Mouse (Mus musculus): ENCODE measurements around the gene Cmas.

Cmas gene

DNA sequence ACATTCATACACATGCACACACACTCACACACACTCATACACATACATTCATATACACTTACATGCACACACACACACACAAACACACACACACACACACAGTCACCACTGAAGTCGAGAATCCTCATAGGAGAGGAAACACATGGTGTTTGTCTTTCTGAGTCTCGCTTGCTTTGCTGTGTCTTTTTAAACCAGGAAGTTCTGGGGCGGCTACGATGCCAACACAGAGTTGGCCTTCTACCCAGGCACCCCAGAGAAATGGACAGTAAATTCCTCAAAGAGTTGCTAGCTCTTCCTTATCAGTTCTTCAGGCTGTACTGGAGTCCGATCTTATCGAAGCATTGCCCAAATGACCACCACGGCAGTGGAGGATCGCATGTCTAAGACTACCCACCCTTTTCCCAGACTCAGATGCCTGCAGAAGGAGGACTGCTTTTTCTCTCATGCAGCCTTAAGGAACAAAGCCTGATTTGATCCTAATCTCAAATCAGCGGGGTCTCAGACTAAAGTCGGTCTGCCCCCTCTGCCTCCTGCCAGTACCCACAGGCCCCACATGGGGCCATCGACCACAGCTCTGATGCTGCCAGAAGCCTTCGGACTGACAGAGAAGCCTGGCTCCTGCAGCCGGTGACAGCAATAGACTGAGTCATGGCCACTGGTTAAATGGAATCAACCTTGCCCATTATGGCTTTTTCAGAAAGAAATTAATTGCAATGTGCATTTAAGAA, 35.9 kb downstream of the Cmas start:
- DNase-seq (ENCODE audit: low read depth, low spot score) = no peak

- no peak for DNase-seq (ENCODE audit: low read depth, low spot score)
Measured at GRCm38 (mm10) chr6:142793468-142793867, 37.0 kb downstream of the Cmas start.

DNA sequence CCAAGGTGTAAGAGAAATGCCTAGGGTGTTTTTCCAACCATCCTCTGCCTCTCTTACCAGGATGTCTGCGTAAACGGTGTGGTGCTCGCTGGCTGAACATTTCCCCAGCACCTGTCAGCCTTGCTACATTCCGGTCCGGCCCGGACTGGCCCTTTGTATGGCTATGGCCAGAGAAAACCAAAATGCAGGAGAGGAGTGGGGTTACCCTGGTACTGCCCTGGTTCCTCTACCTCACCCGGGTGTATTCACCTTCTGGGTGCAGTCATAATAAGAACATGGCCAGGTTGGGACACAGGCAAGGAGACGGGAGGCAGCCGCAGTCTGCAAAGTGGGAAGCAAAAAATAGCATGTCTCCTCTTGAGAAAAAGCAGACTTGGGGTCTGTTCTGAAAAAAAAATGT, 38.6 kb downstream of the Cmas start:
- DNase-seq (ENCODE audit: low read depth, low spot score) = no peak

DNA sequence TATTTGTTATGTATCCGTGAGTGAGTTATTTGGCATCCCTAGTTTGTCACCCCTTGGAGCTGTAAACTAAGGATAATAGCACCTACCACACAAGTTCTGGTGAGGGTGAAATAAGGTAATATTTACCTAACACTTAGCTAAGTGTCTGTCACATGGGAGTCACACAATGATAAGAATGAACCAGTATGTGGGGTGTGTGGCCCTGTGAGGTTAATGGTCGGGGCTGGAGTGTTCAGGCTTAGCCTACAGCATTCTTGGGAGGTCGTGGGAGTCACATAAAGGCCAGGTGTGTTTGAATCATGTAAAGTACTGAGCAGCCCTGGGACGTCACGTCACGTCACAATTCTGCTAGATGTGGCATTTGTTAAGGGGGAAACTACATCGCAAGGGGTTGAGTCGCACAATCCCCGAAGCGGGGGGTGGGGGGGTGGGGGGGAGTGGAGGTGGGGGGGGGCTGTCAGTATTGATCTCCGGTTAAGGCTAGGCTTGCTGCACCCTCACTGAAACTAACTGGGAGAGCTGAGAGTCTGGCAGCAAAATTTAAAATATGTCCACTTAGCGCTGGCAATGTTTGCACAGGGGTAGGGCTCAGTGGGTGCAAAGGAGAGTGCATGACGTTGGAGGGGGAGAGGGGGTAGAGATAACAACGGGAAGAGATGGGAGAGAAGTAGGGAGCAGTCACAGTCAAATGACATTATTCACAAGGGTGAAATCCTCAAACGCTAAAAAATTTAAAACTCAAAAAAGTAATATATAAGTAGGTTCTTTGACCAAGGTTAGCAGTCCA, 39.4 kb downstream of the Cmas start:
- no peak for DNase-seq (ENCODE audit: low read depth, low spot score)

GRCm38 (mm10) chr6:142797996-142798395, 41.5 kb downstream of the Cmas start:
- no peak for DNase-seq (ENCODE audit: low read depth, low spot score)

- DNase-seq (ENCODE audit: low read depth, low spot score) = no peak
Measured at GRCm38 (mm10) chr6:142798837-142799236, 42.4 kb downstream of the Cmas start.

DNA sequence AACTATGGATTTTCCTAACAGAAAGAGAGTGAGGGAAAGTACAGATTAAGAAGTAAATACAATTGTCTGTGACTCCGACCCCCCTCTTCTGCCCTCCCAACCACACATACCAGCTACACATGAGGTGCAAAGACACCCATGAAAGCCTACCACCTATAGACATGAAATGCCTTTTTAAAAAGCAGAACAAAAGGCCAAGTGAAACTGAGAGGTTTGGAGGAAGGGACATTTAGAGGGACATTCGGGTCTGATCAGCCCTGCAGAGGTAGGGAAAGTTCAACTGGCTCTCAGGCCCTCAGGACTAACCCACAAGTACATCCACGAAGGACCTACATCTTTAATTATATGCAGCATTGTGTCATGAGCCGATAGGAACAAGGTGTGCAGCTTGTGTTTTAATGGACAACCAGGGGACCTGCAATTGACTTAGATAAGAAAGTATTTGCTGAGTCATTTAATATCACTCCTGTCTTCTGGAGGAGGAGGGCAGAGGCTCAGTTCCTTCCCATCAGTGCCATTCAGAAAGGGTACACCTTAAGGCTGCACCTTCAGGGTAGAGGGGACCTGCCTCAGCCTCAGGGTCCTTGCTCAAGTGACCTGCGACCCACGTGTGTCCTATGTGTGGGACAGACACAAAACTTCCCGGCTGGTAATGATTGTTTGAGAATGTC, 43.4 kb downstream of the Cmas start:
- no peak for DNase-seq (ENCODE audit: low read depth, low spot score)

DNA sequence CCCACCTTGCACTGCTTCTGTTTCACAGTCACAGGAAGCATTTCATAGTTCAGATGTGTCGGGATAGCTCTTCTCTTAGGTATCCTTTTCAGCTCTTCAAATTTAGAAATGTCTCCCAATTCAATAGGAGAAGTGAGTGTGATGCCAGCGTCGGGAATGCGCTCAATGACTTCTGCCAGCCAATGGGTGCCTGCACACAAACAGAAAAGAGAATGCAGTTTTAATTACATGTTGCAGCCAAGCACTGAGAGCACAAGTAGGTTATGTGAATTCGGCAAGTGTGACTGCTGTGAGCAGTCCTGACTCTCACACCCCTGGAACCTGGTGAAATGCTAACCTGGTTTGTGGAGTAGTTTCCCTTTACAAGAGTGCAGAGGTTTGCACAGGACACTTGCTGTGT, 45.2 kb downstream of the Cmas start:
- no peak for DNase-seq (ENCODE audit: low read depth, low spot score)

DNA sequence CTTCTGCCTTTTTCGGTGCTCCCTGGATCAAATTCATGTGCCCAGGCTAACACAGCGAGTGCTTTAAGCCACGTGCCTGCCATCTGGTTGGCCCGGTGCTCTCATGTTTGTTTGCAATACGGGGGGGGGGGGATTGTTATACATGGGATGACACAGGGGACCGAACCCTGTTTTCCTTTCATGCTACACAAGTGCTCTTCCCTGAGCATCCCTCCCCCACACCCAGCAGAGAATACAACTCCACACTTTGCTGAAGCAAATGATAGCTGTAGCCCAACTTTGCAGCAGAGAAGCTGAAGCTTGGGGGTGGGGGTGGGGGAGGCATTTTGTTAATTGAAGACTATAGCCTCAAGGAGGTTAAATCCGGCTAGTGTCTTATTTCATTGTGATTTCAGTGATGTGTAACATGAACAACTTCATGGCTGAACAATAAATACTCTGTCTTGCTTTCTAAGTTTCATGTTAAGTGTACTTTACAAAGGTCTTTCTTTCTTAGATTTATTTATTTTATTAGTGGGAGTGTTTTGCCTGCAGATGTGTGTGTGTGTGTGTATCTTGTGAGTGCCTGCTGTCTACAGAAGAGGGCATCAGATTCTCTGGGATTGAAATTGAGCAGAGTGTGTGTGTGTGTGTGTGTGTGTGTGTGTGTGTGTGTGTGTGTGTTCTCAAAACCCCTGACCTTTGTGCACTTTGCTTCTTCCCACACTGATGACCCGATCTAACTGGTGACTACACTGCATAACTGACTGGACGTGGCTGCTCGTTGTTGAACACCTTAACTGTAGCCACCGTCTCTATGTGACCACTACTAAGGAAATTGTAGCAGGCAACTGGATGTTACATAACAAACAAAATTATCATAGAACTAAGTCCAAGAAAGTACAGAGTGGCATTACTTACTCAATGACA, 46.4 kb downstream of the Cmas start:
- no peak for DNase-seq (ENCODE audit: low read depth, low spot score)

- no peak for DNase-seq (ENCODE audit: low read depth, low spot score)
Measured at GRCm38 (mm10) chr6:142804402-142804801, 47.9 kb downstream of the Cmas start, which contains the start of gene Sult6b2. Sult6b2 (minus strand) TSS chr6:142804502.

DNA sequence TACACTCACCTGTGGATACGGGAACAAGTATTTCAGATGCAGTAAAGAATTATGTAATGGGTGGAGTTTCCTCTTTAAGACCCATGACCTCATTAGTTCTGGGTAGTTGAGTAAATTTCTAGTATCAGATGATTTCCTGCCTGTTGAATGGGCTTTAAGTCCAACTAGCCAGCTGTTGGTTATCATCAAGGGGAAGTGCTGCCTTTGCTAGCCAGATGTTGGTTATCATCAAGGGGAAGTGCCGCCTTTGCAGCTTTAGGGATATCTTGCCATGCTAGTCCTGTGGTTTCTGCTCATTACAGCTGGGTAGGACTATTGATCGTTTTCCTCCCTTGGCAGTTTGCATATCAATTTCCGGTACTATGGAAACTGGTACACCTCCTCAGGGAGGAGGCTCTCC, 49.8 kb downstream of the Cmas start:
- no peak for DNase-seq (ENCODE audit: low read depth, low spot score)

DNA sequence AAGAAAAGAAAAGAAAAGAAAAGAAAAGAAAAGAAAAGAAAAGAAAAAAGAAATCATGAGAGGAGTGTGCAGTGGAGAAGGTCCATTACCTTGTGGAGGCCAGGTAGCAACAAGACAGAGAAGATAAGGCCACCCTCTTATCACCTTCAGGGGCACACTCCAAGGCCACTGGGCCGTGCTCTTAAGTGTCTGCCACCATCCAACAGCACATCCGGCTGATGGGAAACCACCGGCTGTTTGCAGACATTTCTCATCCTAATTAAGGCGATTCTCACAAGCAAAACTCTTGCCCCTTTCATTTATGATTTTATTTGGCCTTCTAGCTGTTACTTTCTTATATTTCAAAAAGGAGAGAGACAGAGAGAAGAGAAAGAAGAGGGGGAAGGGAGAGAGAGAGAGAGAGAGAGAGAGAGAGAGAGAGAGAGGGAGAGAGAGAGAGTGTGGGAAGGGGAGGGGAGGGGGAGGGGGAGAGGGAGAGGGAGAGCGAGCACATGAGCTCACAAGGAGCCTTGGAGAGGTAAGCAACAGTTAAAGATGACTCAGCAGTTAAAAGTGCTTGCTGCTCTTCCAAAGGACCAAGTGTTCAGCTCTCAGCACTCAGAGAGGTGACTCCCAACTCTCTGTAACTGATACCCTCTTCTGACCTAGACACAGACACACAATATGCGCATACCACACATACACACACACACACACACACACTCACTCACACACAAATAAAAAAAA, 53.0 kb downstream of the Cmas start:
- DNase-seq (ENCODE audit: low read depth, low spot score) = no peak

GRCm38 (mm10) chr6:142810239-142810638, 53.8 kb downstream of the Cmas start:
- no peak for DNase-seq (ENCODE audit: low read depth, low spot score)

DNA sequence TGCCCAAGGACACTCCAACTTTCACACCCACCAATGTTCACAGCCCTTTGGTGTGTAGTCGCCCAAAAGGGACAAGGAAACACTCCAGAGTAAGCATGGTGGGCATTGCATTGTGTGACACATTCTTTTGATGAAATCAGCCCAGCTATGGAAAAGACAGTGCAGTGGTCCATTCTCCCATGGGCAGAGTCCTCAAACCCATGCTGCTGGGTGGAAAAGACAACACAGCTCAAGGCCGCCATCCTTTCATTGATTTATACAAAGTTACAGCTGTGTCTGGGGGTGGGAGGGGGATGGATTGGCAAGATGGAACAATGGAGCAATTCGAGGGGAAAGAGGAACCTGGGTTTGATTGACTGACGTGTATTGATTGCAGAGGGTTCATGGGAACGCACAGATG, 56.5 kb downstream of the Cmas start:
- DNase-seq (ENCODE audit: low read depth, low spot score) = no peak

- no peak for DNase-seq (ENCODE audit: low read depth, low spot score)
Measured at GRCm38 (mm10) chr6:142814011-142814410, 57.5 kb downstream of the Cmas start.

GRCm38 (mm10) chr6:142814495-142814921, 58.0 kb downstream of the Cmas start:
- peak; percentile 62 for DNase-seq (ENCODE audit: low read depth, low spot score)

DNA sequence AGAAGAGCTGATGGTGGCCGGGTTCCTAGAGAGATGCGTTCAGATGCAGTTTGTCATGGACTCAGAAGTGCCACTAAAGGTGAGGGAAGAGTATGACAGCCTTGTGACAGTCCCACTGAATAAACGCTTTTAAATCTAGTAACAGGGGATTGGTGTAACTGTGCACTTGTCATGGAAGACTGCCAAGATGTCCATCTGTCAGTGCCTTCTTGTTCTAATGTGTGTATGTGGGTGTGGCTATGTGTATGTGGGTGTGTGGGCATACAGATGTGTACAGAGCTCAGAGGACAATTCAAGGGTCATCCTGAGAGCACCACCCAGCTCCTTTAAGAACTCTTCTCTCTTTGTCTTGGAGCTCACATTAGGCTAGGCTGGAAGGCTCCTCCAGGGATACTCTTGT, 59.0 kb downstream of the Cmas start:
- DNase-seq (ENCODE audit: low read depth, low spot score) = no peak

DNA sequence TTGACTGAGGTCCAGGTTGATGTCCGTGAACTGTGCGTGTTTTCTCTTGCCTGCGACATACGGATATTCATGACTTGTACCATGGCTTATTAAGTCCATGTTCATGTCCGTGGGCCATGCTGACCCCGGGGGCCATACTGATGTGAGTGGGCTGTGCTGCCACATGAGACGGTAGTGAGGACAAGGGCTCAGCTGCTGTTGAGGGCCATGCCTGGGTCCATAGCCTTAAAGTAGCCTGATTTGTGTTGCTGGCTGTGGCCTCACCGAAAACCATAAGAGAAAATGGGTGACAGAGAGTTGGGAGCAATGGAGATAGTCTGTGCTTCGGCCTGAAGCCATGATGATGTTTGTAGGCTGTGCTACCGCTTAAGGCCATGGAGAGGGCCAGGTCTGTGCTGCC, 61.8 kb downstream of the Cmas start:
- DNase-seq (ENCODE audit: low read depth, low spot score) = no peak

DNA sequence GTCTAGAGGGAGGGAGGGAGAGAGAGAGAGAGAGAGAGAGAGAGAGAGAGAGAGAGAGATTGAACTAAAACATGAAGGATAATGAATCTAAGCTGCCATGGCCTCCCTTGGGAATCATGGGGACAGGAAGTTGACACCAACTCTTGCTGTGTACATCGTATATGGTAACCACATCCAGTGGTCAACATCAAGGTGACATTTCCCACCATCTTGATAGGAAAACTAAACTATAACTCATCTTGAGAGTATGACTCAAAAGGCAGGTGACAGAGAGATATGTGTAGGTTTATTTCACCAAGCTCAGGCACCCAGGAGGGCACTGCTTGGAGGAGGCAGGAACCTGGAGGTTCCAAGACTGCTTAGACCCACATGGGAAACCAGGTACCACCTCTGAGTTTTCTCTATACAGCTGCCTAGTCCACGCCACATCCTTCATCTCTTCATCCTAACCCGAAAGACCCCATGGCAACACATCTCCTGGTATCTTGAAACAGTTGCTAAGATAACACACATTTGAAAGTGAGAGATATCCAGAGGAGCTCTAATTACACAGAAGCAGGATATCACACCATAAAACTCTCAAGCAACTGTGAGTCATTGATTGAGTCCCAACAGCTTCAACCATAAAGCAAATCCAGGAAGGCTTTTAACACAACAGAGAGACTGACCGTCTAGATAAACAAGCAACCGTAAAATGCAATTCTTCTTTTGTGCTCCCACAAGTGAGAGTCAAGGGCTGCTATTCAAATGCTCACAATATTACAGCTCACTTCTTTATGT, 66.7 kb downstream of the Cmas start:
- DNase-seq (ENCODE audit: low read depth, low spot score) = no peak

All from retina, adult 2 months (tissue).